Mouse (Mus musculus) midbrain, embryonic 16.5 days (tissue): ENCODE measurements around the gene Dnajc5. TPM values are rescaled to one million over a fixed set of nuclear protein-coding genes. Genes with fewer than 3 reads are reported as not detected.
A peak's percentile ranks its signal among the peaks of the same experiment; 100 is the strongest.
"Not testable (repeated sequence)": the region's sequence is repeated elsewhere in the genome, so short reads cannot be mapped to it uniquely, and the experiment has no call there.

Experiments used
- ATAC-seq: fragments of 200-750 bp; cut with Nextera tagmentation; 2 replicates; pipeline ENCODE4 v1.8.0; 2017; ENCODE audit warnings: moderate TSS enrichment
- H3K27ac ChIP-seq: fragments of 300-500 bp; sonication (generic); 2 replicates; pipeline ENCODE4 v1.5.1; 2014; ENCODE audit warnings: mild to moderate bottlenecking, low read length, mixed read lengths
- H3K27me3 ChIP-seq: fragments of 300-500 bp; sonication (generic); 2 replicates; pipeline ENCODE4 v1.6.1; 2014; ENCODE audit warnings: low read depth, low read length, mixed read lengths; ENCODE audit not compliant: control insufficient read depth, insufficient read depth
- H3K36me3 ChIP-seq: fragments of 300-500 bp; sonication (generic); 2 replicates; pipeline ENCODE4 v1.6.1; 2014; ENCODE audit warnings: mild to moderate bottlenecking, low read length, moderate library complexity, mixed read lengths; ENCODE audit not compliant: control insufficient read depth, insufficient read depth
- H3K4me1 ChIP-seq: fragments of 300-500 bp; sonication (generic); 2 replicates; pipeline ENCODE4 v1.6.1; 2014; ENCODE audit warnings: mild to moderate bottlenecking, low read length, mixed read lengths; ENCODE audit not compliant: control insufficient read depth, insufficient read depth
- H3K4me2 ChIP-seq: fragments of 300-500 bp; sonication (generic); 2 replicates; pipeline ENCODE4 v1.6.1; 2014; ENCODE audit warnings: mild to moderate bottlenecking, low read length, mixed read lengths
- H3K4me3 ChIP-seq: fragments of 300-500 bp; sonication (generic); 2 replicates; pipeline ENCODE4 v1.5.1; 2014; ENCODE audit warnings: low read depth, mild to moderate bottlenecking, low read length, moderate library complexity, mixed read lengths
- H3K9ac ChIP-seq: fragments of 300-500 bp; sonication (generic); 2 replicates; pipeline ENCODE4 v1.6.1; 2014; ENCODE audit warnings: low read depth, low read length, mixed read lengths
- H3K9me3 ChIP-seq: fragments of 300-500 bp; sonication (generic); replicated peaks from 2 replicates; pipeline ENCODE4 v1.6.1; 2014; ENCODE audit warnings: mild to moderate bottlenecking, low read length, mixed read lengths; ENCODE audit not compliant: control insufficient read depth, poor library complexity, severe bottlenecking
- WGBS: fragments of 180-500 bp; shearing (Covaris S2); extraction: QIAGEN DNeasy Blood & Tissue Kit; methylation state at CpG from one replicate; pipeline ENCODE4 v1.1.7; 2014; 5-methylcytosine and 5-hydroxymethylcytosine counted together
- polyA plus RNA-seq: library from polyadenylated mRNA; unstranded; fragments of >200 nt; fragmentation: Nextera tagmentation; extraction: Ambion mirVana; gene quantifications from 2 replicates; pipeline ENCODE4 v1.2.1, GENCODE M21; 2015

The Dnajc5 gene
- polyA plus RNA-seq, 1 experiment from 2014 or later: 302 TPM

DNA sequence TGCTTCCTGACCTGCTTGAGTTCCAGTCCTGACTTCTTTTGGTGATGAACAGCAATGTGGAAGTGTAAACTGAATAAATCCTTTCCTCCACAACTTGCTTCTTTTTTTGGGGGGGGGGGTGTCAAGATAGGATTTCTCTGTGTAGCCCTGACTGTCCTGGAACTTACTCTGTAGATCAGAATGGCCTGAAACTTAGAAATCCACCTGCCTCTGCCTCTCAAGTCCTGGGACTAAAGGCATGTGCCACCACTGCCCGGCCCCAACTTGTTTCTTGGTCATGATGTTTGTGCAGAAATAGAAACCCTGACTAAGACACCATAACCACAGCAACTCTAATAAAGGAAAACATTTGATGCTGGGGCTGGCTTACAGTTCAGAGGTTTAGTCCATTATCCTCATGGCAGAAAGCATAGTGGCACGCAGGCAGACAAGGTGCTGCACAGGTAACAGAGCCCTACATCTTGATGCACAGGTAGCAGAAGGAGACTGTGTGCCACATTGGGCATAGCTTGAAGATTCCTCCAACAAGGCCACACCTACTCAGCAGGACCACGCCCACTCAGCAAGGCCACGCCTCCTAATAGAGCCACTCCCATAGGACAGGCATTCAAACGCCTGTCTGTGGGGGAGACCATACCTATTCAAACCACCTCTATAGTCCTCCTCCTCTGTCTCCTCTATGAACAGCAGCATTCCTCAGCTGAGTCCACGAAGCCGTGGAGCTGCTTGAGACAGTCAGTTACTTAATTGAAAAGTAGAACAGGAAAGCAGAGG lies 28.7 kb upstream of the Dnajc5 start:
- ATAC-seq: no peak
- Histone ChIP-seq H3K9ac (no peak overlapping the region), H3K36me3 (no peaks in the 10 kb centered on the region), H3K9me3 (no peaks in the 10 kb centered on the region), H3K27me3 (no peaks in the 10 kb centered on the region), H3K4me1 (peaks cover 2% of the 10 kb centered on the region; the same call in 1 of the 2 replicates), H3K4me2 (no peak overlapping the region), H3K27ac (no peak overlapping the region), H3K4me3 (no peak overlapping the region)
- 30% methylated on average over 7 of the region's 7 CpGs for WGBS

DNA sequence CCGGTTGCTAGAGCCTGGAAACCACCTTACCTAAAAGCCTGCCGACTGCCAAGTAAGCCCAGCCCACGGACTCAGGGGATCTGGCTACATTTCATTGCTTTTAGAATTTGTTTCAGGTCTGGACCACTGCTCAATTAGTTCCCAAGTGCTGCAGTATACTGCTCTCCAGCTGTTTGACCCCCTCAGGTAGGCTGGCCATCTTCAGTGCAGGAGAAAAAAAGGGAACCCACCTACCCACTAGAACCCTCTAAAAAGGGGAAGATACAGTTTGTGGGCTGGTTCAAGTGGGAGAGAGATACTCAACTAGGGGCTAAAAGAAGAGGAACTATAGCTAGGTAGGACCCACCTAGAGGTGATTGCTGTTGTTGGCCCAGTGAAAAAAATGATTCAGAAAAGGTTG lies 28.1 kb upstream of the Dnajc5 start:
- 47% methylated on average over 3 of the region's 3 CpGs for WGBS

DNA sequence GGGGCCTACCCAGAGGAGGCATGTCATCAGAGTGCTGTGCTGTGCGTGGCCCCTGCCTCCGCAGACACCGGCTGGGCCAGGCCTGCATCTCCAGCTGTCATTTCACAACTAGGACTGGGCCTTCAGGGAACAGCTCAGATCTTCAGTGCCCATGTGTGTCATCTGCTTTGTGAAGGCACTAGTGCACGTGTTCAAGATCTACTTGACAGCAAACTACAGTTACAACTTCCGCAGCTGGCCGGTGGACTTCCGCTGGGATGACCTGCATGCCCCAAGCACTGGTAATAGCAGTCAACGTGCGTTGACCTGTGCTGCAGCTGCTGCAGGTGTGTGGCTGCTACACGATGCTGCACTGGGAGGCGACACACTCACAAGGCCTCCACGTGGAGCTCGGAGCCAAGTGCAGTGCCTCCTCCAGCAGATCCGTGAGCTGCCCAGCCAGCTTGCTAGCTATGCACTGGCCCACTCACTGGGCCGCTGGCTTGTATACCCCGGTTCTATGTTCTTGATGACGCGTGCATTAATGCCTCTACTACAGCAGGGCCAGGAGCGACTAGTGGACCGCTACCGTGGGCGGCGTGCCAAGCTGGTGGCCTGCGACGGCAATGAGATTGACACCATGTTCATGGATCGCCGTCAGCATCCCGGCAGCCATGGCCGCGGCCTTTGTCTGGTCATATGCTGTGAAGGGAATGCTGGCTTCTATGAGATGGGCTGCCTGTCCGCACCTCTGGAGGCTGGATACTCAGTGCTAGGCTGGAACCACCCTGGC lies 26.9 kb upstream of the Dnajc5 start, which contains the start of gene Abhd16b:
Gene Abhd16b, plus strand, starts transcription at position 51 of the 772 bp plus-strand sequence.
- H3K9ac ChIP-seq: no peak within 1 kb of the TSS
- no peaks in the 10 kb centered on the region for H3K27me3 ChIP-seq
- no peak within 1 kb of the TSS for H3K27ac ChIP-seq
- ATAC-seq: no peak
- H3K36me3 ChIP-seq: no peaks in the 10 kb centered on the region
- 85% methylated on average over 31 of the region's 31 CpGs for WGBS
- H3K4me3 ChIP-seq: no peak within 1 kb of the TSS
- H3K4me1 ChIP-seq: peaks cover 10% of the 10 kb centered on the region
- H3K4me2 ChIP-seq: no peak within 1 kb of the TSS
- no peaks in the 10 kb centered on the region for H3K9me3 ChIP-seq

More for the DNA sequence above, 28.1 kb upstream of the Dnajc5 start:
- Histone ChIP-seq H3K4me3 (no peak overlapping the region), H3K27me3 (no peaks in the 10 kb centered on the region), H3K4me2 (no peak overlapping the region), H3K36me3 (no peaks in the 10 kb centered on the region), H3K4me1 (peaks cover 2% of the 10 kb centered on the region; the same call in 1 of the 2 replicates), H3K9me3 (no peaks in the 10 kb centered on the region), H3K27ac (no peak overlapping the region), H3K9ac (no peak overlapping the region)
- no peak for ATAC-seq

DNA sequence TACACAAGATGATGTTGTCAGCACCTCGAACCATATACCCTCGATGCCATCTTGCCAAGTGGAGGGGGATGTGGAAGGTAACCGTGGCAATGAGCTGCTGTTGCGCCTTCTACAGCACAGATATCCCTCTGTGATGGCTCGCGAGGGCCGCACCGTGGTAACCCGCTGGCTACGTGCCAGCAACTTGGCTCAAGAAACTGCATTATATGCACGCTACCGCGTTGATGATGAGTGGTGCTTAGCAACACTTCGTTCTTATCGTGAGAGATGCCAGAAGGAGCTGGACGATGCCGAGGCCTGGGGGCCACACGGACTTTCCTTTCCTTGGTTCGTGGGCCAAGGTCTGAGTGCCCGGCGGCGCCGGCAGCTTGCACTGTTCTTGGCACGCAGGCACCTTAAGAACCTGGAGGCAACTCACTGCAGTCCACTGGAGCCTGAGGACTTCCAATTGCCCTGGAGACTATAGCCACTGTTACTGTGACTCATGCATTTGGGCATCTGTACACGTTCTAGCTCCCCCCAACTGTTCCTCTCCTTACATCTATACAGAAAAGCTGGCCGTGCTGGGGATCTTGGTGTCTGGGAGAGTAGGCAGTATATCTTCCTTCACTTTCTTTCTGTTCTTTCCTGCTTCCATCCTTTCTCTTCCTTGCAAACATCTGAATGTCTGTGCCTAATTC lies 25.9 kb upstream of the Dnajc5 start:
- Histone ChIP-seq H3K9ac (no peak overlapping the region), H3K27ac (no peak overlapping the region), H3K4me3 (no peak overlapping the region), H3K36me3 (no peaks in the 10 kb centered on the region), H3K4me2 (no peak overlapping the region), H3K27me3 (no peaks in the 10 kb centered on the region), H3K4me1 (peaks cover 15% of the 10 kb centered on the region), H3K9me3 (no peaks in the 10 kb centered on the region)
- 73% methylated on average over 26 of the region's 26 CpGs for WGBS
- no peak for ATAC-seq

DNA sequence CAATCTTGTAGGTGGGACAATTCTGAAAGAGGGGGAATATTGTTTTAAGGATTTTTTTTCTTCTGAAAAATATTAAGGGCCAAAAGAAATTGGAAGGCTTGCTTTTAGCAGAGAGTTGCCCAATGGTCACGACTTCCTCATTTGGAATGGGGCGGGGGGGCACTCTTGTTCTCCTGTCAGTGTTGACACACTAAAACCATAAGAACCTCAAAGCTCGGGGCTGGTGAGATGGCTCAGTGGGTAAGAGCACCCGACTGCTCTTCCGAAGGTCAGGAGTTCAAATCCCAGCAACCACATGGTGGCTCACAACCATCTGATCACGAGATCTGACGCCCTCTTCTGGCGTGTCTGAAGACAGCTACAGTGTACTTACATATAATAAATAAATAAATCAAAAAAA lies 24.4 kb upstream of the Dnajc5 start:
- not testable (repeated sequence) for H3K27ac ChIP-seq, H3K9ac ChIP-seq, H3K4me3 ChIP-seq, H3K36me3 ChIP-seq, H3K27me3 ChIP-seq, ATAC-seq, H3K9me3 ChIP-seq, H3K4me2 ChIP-seq
- 64% methylated on average over 8 of the region's 8 CpGs for WGBS
- peaks cover 15% of the 10 kb centered on the region for H3K4me1 ChIP-seq

DNA sequence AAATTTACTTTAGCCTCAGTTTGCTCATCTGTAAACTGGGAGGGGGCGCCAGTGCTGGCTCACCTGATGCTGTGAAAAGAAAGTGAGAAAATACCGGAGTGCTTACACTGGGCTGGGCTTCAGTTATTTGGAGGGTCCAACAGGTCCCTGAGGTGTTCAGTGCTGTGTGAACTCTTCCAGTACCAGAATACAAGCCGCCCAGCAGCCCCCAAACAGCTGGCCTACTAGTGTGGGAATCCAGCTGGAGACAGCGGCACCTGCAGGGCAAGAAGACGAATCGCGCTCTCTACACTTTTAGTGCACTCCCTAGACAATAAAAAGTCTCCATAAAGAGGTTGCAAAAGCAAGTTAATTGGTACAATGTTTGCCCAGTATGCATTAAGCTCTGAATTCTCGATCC lies 24.0 kb upstream of the Dnajc5 start:
- WGBS: 11% methylated on average over 8 of the region's 8 CpGs
- peak; percentile 77 for ATAC-seq
- Histone ChIP-seq H3K4me2 (peak overlapping the region; percentile 62), H3K36me3 (peaks cover 3% of the 10 kb centered on the region; the same call in 1 of the 2 replicates), H3K4me1 (peaks cover 15% of the 10 kb centered on the region), H3K9ac (peak overlapping the region; percentile 57), H3K9me3 (no peaks in the 10 kb centered on the region), H3K27me3 (no peaks in the 10 kb centered on the region), H3K4me3 (peak overlapping the region; percentile 73), H3K27ac (peak overlapping the region; percentile 71)

DNA sequence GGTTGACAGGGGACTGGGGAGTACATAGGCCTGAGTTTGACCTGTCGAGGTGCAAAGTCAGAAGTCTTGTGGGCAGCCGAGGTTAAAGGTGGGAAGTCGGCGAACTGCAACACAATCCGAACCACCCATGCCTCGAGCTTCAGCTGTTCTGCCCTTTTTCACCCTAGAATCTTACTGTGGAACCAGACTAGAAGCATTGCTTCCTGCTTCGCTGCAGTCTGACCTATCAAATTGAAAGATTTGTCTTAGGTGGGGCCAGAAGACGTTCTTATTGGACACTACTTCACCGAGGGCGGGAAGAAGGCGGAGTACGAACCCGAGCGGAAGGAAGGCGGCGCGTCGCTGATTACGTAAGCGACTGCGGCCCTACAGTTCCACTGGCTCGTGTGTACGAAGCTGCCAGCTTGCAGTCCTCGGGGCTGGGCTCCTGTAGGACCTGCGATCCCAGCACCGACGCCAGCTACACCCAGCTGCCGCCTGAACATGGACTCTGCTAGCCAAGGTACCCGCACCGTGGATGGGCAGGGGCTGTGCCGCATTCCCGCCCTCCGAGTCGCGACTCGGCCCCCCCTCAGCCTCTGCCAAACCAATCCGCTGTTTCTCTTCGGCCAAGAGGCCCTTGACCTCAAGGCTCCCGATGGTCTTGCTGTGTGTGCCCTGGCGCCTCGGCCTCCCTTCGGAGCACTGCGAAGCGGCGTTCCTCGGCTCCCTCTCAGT lies 23.3 kb upstream of the Dnajc5 start, which contains the start of gene Tpd52l2:
Gene Tpd52l2, plus strand, starts transcription at position 312 of the 717 bp plus-strand sequence.
- no peaks in the 10 kb centered on the region for H3K27me3 ChIP-seq
- no peaks in the 10 kb centered on the region for H3K9me3 ChIP-seq
- H3K4me1 ChIP-seq: peaks cover 15% of the 10 kb centered on the region
- H3K9ac ChIP-seq: peak within 1 kb of the TSS; percentile 86
- ATAC-seq: peak; percentile 99
- peak within 1 kb of the TSS; percentile 84 for H3K27ac ChIP-seq
- H3K4me3 ChIP-seq: peak within 1 kb of the TSS; percentile 73
- under 1% methylated on average over 46 of the region's 46 CpGs for WGBS
- peaks cover 8% of the 10 kb centered on the region; the same call in 1 of the 2 replicates for H3K36me3 ChIP-seq
- H3K4me2 ChIP-seq: peak within 1 kb of the TSS; percentile 62

DNA sequence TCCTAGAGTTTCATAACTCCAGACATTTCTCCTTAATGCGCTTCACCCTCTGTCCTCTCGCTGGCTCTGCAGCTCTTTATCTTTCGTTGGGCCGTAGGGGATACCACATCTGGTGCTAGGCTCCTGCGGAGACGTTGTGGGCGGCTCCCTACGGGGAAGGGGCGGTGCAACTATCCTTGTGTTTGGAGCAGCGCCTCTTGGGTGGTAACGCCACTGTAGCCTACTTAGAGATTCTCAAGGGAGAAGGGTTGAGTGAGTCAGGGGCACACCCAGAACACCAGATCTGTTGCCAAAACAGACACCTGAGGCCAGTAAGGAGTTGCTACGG lies 22.8 kb upstream of the Dnajc5 start:
- peak; percentile 27 for ATAC-seq
- Histone ChIP-seq H3K4me2 (peak overlapping the region; percentile 62), H3K27me3 (no peaks in the 10 kb centered on the region), H3K27ac (peak overlapping the region; percentile 84), H3K4me3 (peak overlapping the region; percentile 73), H3K9me3 (no peaks in the 10 kb centered on the region), H3K4me1 (peaks cover 15% of the 10 kb centered on the region), H3K9ac (peak overlapping the region; percentile 86), H3K36me3 (peaks cover 12% of the 10 kb centered on the region)
- WGBS: 0% methylated on average over 12 of the region's 12 CpGs
